Mouse (Mus musculus): ENCODE results near the gene Pde4a. TPM values are rescaled to one million over a fixed set of nuclear protein-coding genes. Genes with fewer than 3 reads are reported as not detected.

Pde4a gene
- polyA plus RNA-seq, 1 experiment, result 95.2 TPM

DNA sequence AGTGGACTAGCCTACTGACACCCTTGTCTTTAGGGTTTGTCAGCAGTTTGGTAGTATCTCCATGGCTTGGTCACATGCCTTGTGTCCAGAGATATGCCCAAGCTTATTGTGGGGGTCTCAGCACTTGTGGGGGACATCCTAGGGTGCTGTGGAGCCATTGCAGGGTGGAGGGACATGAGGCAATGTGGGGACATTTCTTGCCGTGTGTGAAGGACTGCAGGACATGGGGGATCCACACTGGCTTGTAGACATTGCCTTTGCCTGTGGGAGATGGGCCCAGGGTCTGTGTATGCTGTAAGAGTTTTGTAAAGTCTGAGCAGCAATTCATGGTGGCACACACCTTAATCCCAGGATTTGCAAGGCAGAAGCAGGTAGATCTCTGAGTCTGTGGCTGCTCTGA lies 15.3 kb downstream of the Pde4a start:
- no peak for DNase-seq (ENCODE audit: extremely low spot score in 1 of 2, low spot score in 1 of 2)

DNA sequence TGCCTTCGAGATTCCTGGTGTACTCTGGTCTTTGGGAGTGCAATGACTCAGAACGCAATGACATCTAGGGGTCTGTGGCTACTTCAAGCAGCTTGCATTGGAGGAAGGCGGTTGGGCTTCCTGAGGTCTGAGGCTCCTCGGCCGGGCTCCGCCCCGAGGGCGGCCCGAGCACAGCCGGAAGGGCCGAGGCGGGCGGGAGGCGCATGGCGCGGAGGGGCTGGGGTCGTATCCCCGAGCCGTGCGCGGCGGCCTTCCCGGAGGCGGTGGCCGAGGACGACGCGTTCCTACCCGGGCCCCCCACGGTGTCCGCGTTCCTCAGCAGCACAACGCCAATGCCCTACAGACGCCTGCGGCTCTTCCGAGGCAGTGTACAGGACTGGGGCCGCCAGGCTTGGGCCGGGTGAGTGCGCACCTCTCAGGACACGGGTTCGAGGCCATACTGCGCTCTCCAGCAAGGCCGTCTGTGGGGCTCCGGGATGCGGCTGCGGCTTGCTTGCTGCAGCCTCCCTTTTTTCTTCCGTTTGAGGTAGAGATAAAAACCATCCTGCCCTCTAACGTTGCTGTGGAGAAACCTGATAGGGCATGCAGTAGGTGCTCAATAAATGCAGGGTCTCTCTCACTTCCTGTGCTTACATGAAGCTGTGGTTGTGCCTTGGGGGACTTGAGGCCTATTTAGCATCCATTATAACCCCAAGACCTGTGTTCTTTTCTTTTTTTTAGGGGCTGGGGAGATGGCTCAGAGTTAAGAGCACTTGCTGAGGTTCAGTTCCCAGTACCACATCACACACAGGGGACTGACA lies 16.1 kb downstream of the Pde4a start:
- DNase-seq (ENCODE audit: extremely low spot score in 1 of 2, low spot score in 1 of 2), result no peak

DNA sequence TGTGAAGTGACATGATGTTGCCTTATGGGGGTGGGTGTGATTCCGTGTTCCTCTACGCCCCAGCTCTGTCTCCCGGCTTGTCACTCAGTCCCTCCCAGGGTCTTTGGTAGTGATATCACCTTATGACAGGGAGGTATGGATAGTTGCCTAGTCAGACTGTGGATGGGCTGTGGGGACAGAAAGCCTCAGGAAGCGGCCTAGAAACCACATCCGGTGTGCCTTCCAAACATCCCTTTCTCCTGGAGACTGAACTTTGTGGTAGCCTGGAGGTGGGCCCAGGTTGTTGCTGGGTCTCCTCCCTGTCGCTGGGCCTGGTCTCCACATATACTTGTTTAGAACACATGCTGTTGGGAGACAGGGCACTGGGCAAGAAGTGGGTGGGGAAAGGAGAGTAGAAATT lies 17.9 kb downstream of the Pde4a start:
- no peak for DNase-seq (ENCODE audit: extremely low spot score in 1 of 2, low spot score in 1 of 2)

DNA sequence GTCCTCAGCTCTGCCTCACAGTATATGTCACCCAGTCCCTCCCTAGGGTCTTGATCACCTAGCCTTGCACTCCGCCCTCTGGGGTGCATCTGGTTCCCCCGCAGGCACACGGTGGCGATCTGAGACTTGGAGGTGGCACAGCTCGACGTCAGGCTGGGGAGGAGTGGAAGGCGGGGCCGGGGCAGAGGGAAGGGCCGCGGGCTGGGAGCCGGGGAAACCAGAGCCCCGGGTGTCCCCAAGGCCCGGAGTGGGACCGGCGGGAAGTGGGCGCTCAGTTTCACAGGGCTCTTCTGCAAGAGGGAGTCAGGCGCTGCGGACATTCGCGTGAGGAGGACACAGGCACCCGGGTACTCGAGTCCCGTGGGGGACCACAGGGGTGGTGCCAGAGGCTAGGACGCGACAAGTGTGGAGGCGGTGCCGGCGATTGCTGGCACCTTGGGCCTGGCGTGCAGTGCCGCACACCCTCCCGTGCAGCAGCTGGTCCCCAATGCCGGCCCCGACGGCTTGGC lies 18.4 kb downstream of the Pde4a start:
- no peak for DNase-seq (ENCODE audit: extremely low spot score in 1 of 2, low spot score in 1 of 2)

DNA sequence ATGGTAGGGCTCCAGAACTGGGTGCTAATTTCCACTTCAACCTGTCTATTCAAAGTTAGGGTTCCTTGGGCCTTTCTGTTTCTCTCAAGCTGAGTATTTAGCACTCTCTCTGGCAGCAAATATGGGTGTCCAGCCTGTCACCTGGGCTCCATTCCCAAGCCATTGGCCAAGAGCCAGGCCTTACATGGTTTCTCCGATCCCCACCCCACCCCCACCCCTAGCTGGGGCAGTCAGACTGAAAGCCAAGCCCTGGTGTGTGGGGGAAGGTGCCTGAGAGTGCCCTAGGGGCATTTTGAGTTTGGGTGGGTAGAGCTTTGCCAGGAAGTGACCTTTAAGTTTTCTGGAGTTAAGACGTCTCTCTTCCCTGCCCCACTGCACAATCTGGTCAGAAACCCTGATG lies 19.2 kb downstream of the Pde4a start:
- DNase-seq (ENCODE audit: extremely low spot score in 1 of 2, low spot score in 1 of 2), result no peak

DNA sequence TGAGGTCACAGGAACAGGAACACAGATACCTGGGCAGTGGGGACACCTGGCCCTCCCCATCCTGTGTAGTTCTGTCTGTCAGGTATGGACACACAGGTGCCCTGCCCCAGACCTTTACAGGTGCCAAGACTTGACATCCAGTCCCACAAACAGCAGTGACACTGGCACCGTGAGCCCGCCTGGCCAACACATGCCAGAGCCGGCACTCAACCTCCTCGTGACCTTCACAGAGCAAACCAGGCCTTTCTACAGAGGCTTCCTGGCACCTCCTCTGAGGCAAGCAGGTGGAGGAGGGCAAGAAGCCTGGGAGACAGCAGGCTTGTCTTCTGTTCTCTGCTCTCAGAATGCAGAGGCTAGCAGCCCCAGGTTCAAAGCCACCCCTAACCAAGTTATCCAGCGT lies 19.9 kb downstream of the Pde4a start:
- no peak for DNase-seq (ENCODE audit: extremely low spot score in 1 of 2, low spot score in 1 of 2)

DNA sequence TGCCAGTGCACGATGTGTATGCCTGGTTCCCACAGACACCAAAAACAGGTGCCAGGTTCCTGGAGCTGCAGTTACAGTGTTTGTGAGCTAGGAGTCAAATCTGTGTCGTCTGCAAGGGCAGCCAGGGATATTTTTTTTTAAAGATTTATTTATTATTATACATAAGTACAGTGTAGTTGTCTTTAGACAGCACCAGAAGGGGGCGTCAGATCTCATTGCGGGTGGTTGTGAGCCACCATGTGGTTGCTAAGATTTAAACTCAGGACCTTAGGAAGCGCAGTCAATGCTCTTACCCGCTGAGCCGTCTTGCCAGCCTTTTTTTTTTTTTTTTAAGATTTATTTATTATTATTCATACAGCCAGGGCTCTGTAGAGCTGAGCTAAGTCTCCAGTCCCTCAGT lies 24.4 kb downstream of the Pde4a start:
- peak in 1 of 2 experiments; percentile 29 for DNase-seq (ENCODE audit: extremely low spot score in 1 of 2, low spot score in 1 of 2)

DNA sequence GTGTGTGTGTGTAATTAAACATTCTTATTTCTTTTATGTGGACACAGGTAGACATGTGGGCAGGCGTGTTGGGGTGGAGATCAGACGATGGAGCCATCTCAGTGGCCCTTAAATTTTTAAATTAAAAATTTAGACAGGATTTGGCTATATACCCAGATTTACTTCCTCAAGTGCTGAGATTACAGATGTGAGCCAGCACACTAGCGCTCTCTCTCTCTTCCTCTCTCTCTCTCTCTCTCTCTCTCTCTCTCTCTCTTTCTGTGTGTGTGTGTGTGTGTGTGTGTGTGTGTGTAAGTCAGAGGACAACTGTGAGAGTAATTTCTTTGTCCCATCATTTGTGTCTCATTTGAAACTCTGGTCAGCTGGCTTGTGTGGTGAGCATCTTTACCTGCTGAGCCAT lies 25.2 kb downstream of the Pde4a start:
- no peak for DNase-seq (ENCODE audit: extremely low spot score in 1 of 2, low spot score in 1 of 2)

DNA sequence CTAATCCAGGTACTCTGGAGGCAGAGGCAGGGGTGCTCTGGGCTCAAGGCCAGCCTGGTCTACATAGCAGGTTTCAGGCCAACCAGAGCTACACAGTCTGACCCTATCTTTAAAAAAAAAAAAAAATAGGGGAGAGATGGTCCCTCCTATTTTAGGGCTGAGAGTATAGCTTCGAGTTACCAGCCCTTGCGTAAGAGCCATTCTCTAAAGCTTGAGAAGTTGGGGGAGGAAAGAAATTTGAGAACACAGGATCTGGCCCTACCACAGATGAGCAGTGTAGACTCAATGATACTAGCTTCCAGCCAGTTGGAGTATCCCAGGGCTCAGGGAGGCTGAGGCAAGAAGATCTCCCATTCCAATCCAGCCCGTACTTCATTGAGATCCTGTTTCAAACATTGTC lies 28.3 kb downstream of the Pde4a start:
- DNase-seq (ENCODE audit: extremely low spot score in 1 of 2, low spot score in 1 of 2), result no peak

DNA sequence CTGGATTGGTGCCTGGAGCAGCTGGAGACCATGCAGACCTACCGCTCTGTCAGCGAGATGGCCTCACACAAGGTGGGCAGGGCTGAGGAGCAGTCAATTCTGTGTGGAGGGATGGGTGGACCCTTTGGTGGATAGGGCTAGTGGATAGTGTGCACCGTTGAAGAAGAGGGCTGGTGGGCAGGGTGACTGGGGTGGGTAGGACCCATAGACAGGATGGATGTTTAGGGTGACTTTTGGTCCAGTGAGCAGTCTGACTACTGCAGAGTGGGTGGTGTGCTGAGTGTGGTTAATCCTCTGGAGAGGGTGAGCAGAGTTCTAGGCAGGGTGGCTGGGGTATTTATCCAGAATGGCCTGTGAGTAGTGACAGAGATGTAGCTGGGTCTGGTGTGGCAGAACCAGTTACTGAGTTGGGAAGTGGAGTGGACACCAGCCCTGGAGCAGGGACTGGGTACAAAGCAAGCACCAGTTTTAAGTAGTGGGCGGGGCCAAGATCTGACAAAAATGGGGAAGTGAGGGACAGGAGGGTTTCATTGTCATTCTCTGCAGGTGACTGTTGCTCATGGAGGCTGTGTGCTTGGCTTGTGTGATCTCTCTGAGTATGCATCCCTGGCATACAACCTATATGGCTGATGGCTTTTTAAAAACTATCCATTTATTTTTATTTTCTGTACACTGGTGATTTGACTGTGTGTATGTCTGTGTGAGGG lies 29.4 kb downstream of the Pde4a start:
- no peak for DNase-seq (ENCODE audit: extremely low spot score in 1 of 2, low spot score in 1 of 2)

DNA sequence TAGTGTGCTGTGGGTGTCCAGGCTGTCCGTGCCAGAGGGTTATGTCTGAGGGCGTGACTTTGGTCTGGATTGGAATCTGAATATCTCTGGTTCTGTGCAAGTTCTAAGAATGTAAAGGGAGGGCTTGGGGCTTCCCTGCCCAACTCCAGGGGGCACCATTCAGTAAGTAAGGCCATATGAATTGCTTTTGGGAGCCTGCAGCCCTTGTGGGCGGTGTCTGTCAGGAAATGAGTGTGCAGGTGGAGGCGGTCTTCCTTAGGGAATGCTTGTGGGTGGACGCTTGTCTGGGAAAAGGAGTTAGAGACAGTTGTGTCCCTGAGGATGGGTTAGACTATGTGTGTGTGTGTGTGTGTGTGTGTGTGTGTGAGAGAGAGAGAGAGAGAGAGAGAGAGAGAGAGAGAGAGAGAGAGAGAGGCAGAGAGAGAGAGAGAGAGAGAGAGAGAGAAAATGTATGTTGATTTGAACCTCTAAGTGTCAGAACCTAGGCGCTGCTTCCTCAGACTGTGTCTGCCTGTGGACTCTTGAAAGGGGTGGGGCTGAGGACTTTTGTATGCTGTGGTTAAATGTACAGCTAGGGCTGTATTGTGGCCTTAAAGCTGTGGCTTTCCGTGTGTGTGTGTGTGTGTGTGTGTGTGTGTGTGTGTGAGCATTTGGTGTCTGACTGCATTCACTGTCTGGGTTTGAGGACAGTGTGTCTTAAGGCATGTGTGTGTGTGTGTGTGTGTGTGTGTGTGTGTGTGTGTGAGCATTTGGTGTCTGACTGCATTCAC lies 30.4 kb downstream of the Pde4a start:
- peak; percentile 62 to 84 for DNase-seq (ENCODE audit: extremely low spot score in 1 of 2, low spot score in 1 of 2)

DNA sequence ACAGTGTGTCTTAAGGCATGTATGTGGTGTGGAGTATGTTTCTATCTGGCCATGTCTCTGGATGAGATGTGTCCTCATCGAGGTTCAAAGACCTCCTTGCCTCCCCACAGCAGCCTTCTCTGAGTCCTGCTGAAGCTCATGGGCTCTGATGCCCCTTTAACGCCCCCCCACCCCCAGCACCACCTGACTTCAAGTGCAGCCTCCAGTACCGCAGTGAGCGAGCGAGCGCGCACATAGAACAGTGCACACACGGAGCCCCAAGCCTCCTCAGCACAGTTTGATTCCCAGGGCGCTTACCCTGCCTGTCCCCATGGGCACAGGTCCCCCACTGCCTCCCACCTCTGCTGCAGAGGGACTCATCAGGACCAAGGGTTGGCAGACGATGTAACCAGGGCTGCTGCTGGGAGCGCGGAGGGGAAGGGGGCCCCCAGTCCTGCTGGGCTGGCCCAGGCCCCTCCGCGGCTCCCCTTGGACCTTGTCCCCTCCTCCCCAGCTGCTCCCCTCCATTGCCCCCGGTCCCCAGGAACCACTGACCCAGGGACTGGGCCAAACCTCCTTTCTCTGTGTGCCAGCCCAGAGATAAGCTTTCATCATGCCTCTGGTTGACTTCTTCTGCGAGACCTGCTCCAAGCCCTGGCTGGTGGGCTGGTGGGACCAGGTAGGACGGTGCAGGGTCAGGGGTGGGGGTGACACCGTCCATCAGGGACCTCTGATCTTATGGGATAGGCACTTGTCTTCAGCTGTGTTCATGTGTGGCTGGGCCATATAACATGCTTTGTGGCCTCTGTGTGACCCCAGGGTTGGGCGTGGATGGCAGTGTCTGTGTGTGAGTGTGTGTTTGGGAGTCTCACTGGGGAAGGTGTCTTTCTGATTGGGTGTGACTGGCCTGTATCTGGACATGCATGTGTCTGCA lies 31.3 kb downstream of the Pde4a start:
- DNase-seq (ENCODE audit: extremely low spot score in 1 of 2, low spot score in 1 of 2), result peak in 1 of 2 experiments; percentile 70

DNA sequence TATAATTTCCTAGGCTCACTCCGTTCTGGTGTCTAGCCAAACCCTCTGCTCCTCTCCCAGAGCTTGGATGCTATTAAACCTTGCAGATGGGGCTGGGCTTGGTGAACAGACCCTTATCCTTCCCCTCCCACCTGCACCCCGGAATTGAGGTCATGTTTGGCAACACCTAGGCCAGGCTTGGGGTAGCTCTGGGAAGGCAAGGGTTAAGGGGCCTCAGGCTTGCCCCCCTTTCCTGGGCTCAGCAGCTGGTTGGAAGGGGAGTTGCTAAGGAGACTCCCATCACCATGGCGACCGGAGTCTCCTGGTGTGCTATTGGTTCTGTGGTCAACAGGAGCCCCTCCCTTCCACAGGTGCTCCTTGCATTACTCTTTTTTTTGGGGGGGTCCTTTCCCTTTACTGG lies 32.5 kb downstream of the Pde4a start:
- DNase-seq (ENCODE audit: extremely low spot score in 1 of 2, low spot score in 1 of 2), result peak; percentile 80 to 81

DNA sequence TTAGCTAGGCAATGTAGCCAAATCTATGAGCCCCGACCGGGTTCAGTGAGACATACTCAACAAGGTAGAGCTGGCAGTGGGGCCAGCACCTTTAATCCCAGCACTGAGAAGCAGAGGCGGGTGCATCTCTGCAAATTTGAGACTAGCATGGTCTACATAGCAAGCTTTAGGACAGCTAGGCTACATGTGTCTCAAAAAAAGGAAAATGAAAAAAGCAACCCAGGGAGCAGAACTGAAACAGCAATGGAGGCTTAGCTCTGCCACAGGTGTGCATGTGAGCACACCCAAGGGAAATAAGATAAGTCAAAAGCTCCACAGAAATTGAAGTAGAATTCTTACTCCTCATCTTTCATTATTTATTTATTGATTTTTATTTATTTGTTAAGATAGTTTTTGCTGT lies 33.4 kb downstream of the Pde4a start:
- no peak for DNase-seq (ENCODE audit: extremely low spot score in 1 of 2, low spot score in 1 of 2)

DNA sequence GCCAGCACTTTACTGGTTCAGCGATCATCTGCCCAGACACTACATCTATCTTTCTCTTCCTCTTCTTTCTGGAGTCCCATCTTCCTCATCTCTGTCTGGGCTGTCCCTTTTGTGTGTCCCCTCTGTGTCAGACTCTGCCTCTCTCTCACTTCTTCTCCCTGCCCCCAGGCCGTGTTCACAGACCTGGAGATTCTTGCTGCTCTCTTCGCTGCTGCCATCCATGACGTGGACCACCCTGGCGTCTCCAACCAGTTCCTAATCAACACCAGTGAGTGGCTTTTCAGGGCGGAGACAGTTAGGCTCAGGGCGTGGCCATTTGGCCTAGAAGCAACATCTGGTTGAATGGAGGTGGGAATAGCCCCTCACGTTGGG lies 38.6 kb downstream of the Pde4a start:
- no peak for DNase-seq (ENCODE audit: extremely low spot score in 1 of 2, low spot score in 1 of 2)

DNA sequence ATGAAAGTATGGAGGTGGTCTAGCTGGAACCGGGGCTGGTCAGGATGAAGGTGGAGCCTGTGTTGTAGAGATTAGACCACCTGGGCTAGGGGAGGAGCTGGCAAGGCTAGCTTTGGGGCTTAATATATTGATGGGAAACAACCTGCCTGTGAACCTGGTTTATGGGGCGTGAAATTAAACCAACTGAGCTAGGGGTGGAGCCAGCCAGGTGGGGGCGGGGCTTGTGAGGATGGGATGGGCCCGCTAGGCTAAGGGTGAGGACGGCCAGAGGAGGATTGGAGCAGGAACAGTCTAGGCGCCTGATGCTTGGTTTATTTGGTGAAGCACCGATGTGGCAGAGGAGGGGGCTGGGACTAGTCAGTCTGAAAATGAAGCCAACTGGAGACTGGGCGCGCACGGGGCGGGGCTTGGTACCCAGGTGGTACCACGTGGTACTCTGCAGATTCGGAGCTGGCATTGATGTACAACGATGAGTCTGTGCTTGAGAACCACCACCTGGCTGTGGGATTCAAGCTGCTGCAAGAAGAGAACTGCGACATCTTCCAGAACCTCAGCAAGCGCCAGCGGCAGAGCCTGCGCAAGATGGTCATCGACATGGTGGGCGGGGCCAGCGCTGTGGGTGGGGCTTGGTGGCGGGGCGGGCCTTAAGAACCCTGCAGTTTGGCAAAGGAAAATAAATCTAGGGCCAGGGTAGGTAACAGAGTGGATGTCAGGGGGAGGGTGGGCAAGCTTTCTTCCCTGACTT lies 39.2 kb downstream of the Pde4a start:
- DNase-seq (ENCODE audit: extremely low spot score in 1 of 2, low spot score in 1 of 2), result peak in 1 of 2 experiments; percentile 37

DNA sequence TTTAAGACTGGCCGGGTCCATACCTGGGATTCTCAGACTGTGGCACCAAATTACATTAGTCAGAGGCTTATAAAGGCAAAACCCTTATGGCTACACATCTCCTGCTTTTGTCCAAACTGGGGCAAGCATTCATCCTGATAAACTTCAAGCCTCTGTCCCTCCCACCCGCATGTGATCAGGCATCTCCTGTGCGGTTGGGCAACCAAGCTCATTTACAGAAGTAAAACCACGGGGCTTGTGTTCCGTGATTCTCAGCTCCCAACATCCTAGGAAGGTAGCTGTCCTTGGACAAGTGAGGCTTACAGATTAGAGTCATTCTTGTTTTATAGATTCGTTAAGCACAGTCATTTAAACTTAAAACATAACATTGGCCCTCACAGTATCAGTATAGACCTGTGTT lies 41.3 kb downstream of the Pde4a start:
- no peak for DNase-seq (ENCODE audit: extremely low spot score in 1 of 2, low spot score in 1 of 2)

DNA sequence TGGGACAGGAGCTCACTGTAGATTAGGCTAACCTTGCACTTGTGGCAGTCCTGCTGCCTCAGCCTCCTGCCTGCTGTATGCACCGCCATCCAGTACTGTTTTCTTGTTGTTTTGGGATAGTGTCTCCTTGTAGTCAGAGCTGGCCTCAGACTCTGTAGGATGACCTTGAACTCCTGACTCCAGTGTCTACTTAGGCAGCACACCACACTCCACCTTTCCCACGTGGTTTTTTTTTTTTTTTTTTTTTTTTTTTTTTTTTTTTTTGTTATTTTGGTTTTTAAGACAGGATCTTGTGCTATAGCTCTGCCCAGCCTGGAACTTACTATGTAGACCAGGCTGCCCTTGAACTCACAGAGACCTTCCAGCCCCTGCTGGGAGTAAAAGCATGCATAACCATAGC lies 43.1 kb downstream of the Pde4a start:
- DNase-seq (ENCODE audit: extremely low spot score in 1 of 2, low spot score in 1 of 2), result no peak

DNA sequence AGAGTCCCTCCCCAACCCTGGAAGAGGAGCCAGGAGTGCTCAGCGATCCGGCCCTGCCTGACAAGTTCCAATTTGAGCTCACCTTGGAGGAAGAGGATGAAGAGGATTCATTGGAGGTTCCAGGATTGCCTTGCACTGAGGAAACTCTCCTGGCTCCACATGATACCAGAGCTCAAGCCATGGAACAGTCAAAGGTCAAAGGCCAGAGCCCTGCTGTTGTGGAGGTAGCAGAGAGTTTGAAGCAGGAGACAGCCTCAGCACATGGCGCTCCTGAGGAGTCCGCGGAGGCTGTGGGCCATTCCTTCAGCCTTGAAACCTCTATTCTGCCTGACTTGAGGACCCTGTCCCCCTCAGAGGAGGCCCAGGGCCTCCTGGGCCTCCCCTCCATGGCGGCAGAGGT lies 45.3 kb downstream of the Pde4a start:
- DNase-seq (ENCODE audit: extremely low spot score in 1 of 2, low spot score in 1 of 2), result no peak

DNA sequence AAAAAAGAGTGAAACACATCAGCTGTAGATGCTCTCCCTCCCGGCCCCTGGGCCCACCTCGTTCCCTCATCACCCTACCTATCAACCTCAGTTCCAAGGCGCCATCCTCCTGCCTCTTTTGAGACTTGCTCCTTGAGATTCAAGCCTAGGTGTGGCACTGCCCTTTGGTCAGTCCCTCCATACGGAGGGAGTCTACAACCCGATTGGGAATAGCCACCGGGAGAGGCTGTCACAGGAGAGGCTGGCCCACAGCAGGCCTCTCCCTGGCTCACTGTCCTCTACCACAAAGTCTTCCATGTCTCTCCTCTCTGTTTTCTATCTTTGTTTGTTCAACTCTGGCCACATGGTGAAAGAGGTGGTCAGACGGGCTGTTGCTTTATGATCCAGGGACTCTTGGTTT lies 46.1 kb downstream of the Pde4a start:
- DNase-seq (ENCODE audit: extremely low spot score in 1 of 2, low spot score in 1 of 2), result no peak
